ENCODE assay signal across 14 mouse cellular contexts in the genomic region with DNA sequence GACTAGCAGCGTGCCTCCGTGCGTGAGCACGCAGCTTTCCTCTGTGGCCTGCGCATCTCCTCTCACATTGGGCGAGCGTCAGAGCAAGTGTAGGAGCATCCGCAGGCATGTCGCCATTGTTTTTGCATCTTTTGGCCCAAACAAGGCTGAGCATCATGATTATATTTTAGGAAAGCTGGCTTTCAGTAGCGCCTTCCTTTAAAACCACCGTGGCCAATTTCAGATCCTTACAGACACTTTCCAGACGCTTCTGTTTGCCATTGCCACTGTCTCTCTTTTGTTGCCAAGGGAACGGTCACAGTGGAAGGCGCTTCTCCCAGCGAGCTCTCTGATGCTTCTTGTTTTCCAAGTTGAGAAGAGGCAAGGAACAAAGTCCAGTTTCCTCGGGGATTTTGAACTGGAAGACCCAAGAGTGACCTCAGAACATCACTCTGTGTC. TPM values are rescaled to one million over a fixed set of nuclear protein-coding genes. Genes with fewer than 3 reads are reported as not detected.
A peak's percentile ranks its signal among the peaks of the same experiment; 100 is the strongest.
DNase-seq lines count a peak whose midpoint lies in the region; ATAC-seq and TF ChIP-seq lines count a peak whose summit lies in the region.
"Had no signal": no experiment of that assay in that cellular context is flagged by ENCODE, and none has a peak within 500 bp of the region (broad histone marks: within the 10 kb centered on the region; RNA-seq: fewer than 3 reads in every experiment).

No protein-coding gene starts in this region.

- H3K79me2 ChIP-seq in liver, adult 2 months (ENCODE audit: control insufficient read depth, insufficient read depth, low read length) = no peaks in the 10 kb centered on the region

- H3K9me3 ChIP-seq in hindbrain, embryonic 11.5 days (ENCODE audit: control insufficient read depth, low read length) = no peaks in the 10 kb centered on the region
- H3K9me3 ChIP-seq in hindbrain, embryonic 12.5 days (replicated peaks) = no peaks in the 10 kb centered on the region
- no peaks in the 10 kb centered on the region for H3K9me3 ChIP-seq in liver, embryonic 11.5 days (ENCODE audit: control insufficient read depth, low read length)
- H3K9me3 ChIP-seq: limb, embryonic 10.5 days; lung, embryonic 15.5 days had no signal

- no peak overlapping the region for H3K4me2 ChIP-seq in hindbrain, embryonic 11.5 days (replicated peaks; ENCODE audit: low read depth, low read length)
- no peak overlapping the region for H3K4me2 ChIP-seq in hindbrain, embryonic 12.5 days (replicated peaks)
- no peak overlapping the region for H3K4me2 ChIP-seq in liver, embryonic 11.5 days
- H3K4me2 ChIP-seq: lung, embryonic 15.5 days had no signal

- WGBS in hindbrain, embryonic 11.5 days = 77% methylated on average over 16 of the region's 16 CpGs
- 75% methylated on average over 16 of the region's 16 CpGs for WGBS in hindbrain, embryonic 12.5 days
- 82% methylated on average over 16 of the region's 16 CpGs for WGBS in liver, adult 2 months
- WGBS in liver, embryonic 11.5 days = 86% methylated on average over 16 of the region's 16 CpGs

- ATAC-seq in hindbrain, embryonic 11.5 days (ENCODE audit: low FRiP score) = no peak
- ATAC-seq in hindbrain, embryonic 12.5 days (ENCODE audit: low FRiP score) = no peak
- ATAC-seq in liver, embryonic 11.5 days (replicated peaks; ENCODE audit: low FRiP score) = no peak

- H3K9ac ChIP-seq in hindbrain, embryonic 11.5 days (ENCODE audit: low read depth, low read length) = no peak overlapping the region
- H3K9ac ChIP-seq in hindbrain, embryonic 12.5 days = no peak overlapping the region
- H3K9ac ChIP-seq in liver, adult 2 months (ENCODE audit: low read depth, low read length) = no peak overlapping the region
- no peak overlapping the region for H3K9ac ChIP-seq in liver, embryonic 11.5 days (ENCODE audit: low read depth, low read length)
- H3K9ac ChIP-seq: lung, embryonic 15.5 days had no signal

- no peaks in the 10 kb centered on the region for H3K4me1 ChIP-seq in hindbrain, embryonic 11.5 days (replicated peaks; ENCODE audit: control insufficient read depth, insufficient read depth, low read length)
- H3K4me1 ChIP-seq in hindbrain, embryonic 12.5 days = peaks cover 7% of the 10 kb centered on the region
- no peaks in the 10 kb centered on the region for H3K4me1 ChIP-seq in liver, adult 2 months (ENCODE audit: control insufficient read depth, insufficient read depth, low read length)
- H3K4me1 ChIP-seq in liver, embryonic 11.5 days (replicated peaks; ENCODE audit: control insufficient read depth, insufficient read depth, low read length) = no peaks in the 10 kb centered on the region

- TF ChIP-seq POLR2A in liver, adult 2 months (IDR thresholded peaks at IDR 0.05; ENCODE audit: extremely low read depth, insufficient read depth, low read length) = no peak

- no peak overlapping the region for H3K27ac ChIP-seq in hindbrain, embryonic 11.5 days (ENCODE audit: low read depth, low read length)
- no peak overlapping the region for H3K27ac ChIP-seq in hindbrain, embryonic 12.5 days
- no peak overlapping the region for H3K27ac ChIP-seq in liver, adult 2 months (replicated peaks; ENCODE audit: insufficient read depth, low read depth, low read length)
- no peak overlapping the region for H3K27ac ChIP-seq in liver, embryonic 11.5 days (ENCODE audit: low read depth, low read length)
- H3K27ac ChIP-seq: gastrocnemius, adult 2 months; limb, embryonic 10.5 days; stomach, postnatal 0 days had no signal

- H3K4me3 ChIP-seq in hindbrain, embryonic 11.5 days (ENCODE audit: low read depth, low read length) = no peak overlapping the region
- no peak overlapping the region for H3K4me3 ChIP-seq in hindbrain, embryonic 12.5 days
- H3K4me3 ChIP-seq in liver, adult 2 months (ENCODE audit: insufficient read depth, low read depth, low read length) = no peak overlapping the region
- no peak overlapping the region for H3K4me3 ChIP-seq in liver, embryonic 11.5 days (ENCODE audit: low read depth, low read length)
- H3K4me3 ChIP-seq: gastrocnemius, adult 2 months; limb, embryonic 10.5 days; lung, embryonic 15.5 days had no signal

- H3K36me3 ChIP-seq in hindbrain, embryonic 11.5 days (ENCODE audit: control insufficient read depth, insufficient read depth, low read length) = no peaks in the 10 kb centered on the region
- H3K36me3 ChIP-seq in hindbrain, embryonic 12.5 days = no peaks in the 10 kb centered on the region
- H3K36me3 ChIP-seq in liver, adult 2 months (ENCODE audit: control insufficient read depth, insufficient read depth, low read length) = no peaks in the 10 kb centered on the region
- no peaks in the 10 kb centered on the region for H3K36me3 ChIP-seq in liver, embryonic 11.5 days (ENCODE audit: control insufficient read depth, insufficient read depth, low read length)
- H3K36me3 ChIP-seq: limb, embryonic 10.5 days; lung, embryonic 15.5 days had no signal

- no peak for TF ChIP-seq CTCF in liver, adult 2 months (IDR thresholded peaks at IDR 0.05; ENCODE audit: low read depth, low read length)

- peak; percentile 15 for DNase-seq in hindbrain, embryonic 11.5 days (ENCODE audit: low spot score)
- peak; percentile 35 for DNase-seq in liver, adult 2 months (ENCODE audit: extremely low read depth, low read depth, low spot score)
- DNase-seq in liver, embryonic 11.5 days (ENCODE audit: low spot score) = no peak
- DNase-seq in kidney, postnatal 36 days = peak; percentile 62 to 78
- peak; percentile 26 for DNase-seq in skeletal muscle tissue, adult 2 months (ENCODE audit: low read depth, low spot score)
- DNase-seq in spleen, adult 18-20 months = no peak
- DNase-seq in thymus, adult 18-20 months = no peak
- DNase-seq: gastrocnemius, adult 2 months; heart, postnatal 14 days had no signal

- no peaks in the 10 kb centered on the region for H3K27me3 ChIP-seq in hindbrain, embryonic 11.5 days (ENCODE audit: control insufficient read depth, insufficient read depth, low read length)
- H3K27me3 ChIP-seq in hindbrain, embryonic 12.5 days = no peaks in the 10 kb centered on the region
- H3K27me3 ChIP-seq in liver, adult 2 months (ENCODE audit: control insufficient read depth, insufficient read depth, low read length) = no peaks in the 10 kb centered on the region
- H3K27me3 ChIP-seq in liver, embryonic 11.5 days (replicated peaks; ENCODE audit: control insufficient read depth, insufficient read depth, low read length) = no peaks in the 10 kb centered on the region; the same call in 1 of the 2 replicates
- H3K27me3 ChIP-seq: lung, embryonic 15.5 days had no signal

RNA-seq across cellular contexts. Expression of gene Tmem174, which starts 18.8 kb away (rescaled TPM):
- not detected in 2 replicates for polyA plus RNA-seq in hindbrain, embryonic 11.5 days (2014; fragmentation: Nextera tagmentation; extraction: Ambion mirVana)
- polyA plus RNA-seq in hindbrain, embryonic 12.5 days (2016; fragmentation: Nextera tagmentation; extraction: Ambion mirVana) = not detected in 2 replicates
- total RNA-seq in liver, adult 2 months (2014; rRNA removed) = not detected in 2 replicates
- polyA plus RNA-seq in liver, adult 2 months (2012; rRNA removed) = not detected in 2 replicates
- not detected in 2 replicates for polyA plus RNA-seq in liver, embryonic 11.5 days (2014; fragmentation: Nextera tagmentation; extraction: Ambion mirVana)
- total RNA-seq: gastrocnemius, adult 2 months; heart, postnatal 14 days had no signal
- polyA plus RNA-seq: embryonic facial prominence, embryonic 11.5 days; limb, embryonic 10.5 days; stomach, postnatal 0 days had no signal

RNA-seq across cellular contexts. Expression of gene Tmem171, which starts 38.6 kb away (rescaled TPM):
- polyA plus RNA-seq in hindbrain, embryonic 11.5 days (2014; fragmentation: Nextera tagmentation; extraction: Ambion mirVana) = not detected in 2 replicates
- polyA plus RNA-seq in hindbrain, embryonic 12.5 days (2016; fragmentation: Nextera tagmentation; extraction: Ambion mirVana) = 0.18 TPM in 1 of 2 replicates, not detected in the other
- total RNA-seq in liver, adult 2 months (2014; rRNA removed) = not detected in 2 replicates
- polyA plus RNA-seq in liver, adult 2 months (2012; rRNA removed) = 0.30 and 0.38 TPM in 2 replicates
- polyA plus RNA-seq in liver, embryonic 11.5 days (2014; fragmentation: Nextera tagmentation; extraction: Ambion mirVana) = 0.19 TPM in 1 of 2 replicates, not detected in the other
- polyA plus RNA-seq: embryonic facial prominence, embryonic 11.5 days; limb, embryonic 10.5 days had no signal

Comparison
In these comparisons a context has a peak if more than half of its experiments do, and no peak if none do; other contexts are left out.
1. DNase-seq: peak in hindbrain, embryonic 11.5 days (single experiment), liver, adult 2 months (single experiment), kidney, postnatal 36 days (2 of 2) and skeletal muscle tissue, adult 2 months (single experiment); none in liver, embryonic 11.5 days (single experiment), spleen, adult 18-20 months (0 of 2) and thymus, adult 18-20 months (0 of 2).